Mouse (Mus musculus) layer of hippocampus, adult 18-20 months (tissue): Measurements from ENCODE around the gene Depdc1b. TPM values are rescaled to one million over a fixed set of nuclear protein-coding genes. Genes with fewer than 3 reads are reported as not detected.
A peak's percentile ranks its signal among the peaks of the same experiment; 100 is the strongest.

Experiments used
- DNase-seq, 2 experiments: peaks; one replicate each; pipeline ENCODE4 v3.0.0; 2022; ENCODE audit warnings: low spot score in 2 of 2
- long read RNA-seq: library from polyadenylated mRNA; stranded (forward); transcript quantifications from one replicate; pipeline ENCODE4 v2.0.0, GENCODE M21; 2021
- total RNA-seq, 2 experiments: library from RNA; stranded (reverse); gene quantifications; 2 replicates each; pipeline ENCODE4 v1.2.3; 2021

Gene Depdc1b
- under 1 TPM; 0.32 to 0.58 TPM for total RNA-seq
- long read RNA-seq, result 0 reads

DNA sequence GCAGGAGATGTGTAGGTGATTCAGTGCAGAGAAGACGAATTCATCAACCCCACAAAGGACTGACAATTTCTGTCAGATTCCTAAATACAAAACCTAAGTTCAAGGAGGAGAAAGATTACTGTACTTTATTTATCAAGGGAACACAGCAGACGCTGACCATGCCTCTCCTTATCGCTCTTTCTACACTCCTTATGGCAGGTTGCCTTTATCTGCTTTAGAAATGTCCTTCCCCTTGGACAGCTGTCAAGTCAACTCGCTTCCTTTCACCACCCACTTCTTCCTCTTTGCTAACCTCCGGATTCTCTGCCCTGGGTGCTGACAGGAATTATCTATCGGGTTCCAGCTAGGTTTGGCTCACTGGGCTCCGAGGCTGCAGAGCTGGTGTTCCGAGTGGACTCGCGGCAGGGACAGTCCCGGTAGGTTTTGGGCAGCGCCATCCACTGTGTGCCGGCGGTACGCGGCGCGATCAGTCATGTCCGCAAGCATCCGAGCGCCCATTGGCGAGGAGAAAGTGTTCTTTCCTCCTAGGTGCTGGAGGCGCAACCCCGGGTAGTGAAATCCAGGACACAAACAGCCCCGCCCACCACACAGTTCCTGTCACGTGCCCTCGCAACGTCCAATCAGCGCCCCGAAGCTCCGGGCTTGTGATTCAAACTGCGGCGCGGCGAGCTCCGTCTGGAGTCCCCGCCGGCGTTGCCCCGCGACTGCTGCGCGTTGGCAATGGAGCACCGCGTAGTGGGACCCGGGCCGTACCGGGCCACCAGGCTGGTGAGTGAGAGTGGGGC, at the start of gene Depdc1b:
Depdc1b (plus strand) TSS at position 631 of the 785 bp plus-strand sequence.
- DNase-seq, result peak; percentile 87 to 96

DNA sequence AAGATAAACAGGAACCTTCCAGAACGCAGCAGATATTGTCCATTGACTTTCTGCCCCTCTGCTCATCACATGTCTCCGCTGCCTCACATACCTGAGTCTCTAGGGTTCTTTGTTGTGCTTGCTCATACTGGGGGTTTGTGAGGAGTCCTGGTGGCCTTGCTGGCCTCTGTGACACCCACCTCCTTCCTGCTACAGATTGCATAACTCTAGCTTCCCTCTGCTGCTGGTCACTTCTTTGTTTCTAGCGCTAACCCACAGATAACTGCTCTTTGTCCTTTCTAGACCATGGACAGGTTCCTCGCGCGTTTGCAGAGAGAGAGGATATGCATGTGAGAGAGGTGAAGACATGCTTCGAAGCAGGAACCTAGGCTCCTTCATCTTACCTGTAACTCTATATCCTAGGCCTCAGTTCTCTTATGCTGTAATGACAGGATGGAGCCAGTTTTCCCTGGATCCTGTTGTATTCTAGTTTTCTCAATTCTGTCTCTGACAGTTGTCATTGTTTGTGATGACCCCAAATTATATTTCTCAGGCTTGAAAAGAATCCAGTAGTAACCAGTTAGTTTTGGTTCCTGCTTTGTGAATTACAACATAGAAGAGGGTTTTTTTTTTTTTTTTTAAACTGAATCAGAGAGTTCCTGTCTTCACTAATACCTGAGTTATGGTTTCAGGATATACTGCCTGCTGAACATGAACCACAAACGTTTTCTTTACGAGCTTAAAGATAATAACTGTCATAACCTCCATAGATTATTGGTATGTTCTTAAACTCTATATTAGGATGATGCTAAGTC, 48.1 kb upstream of the Depdc1b start:
- no peak for DNase-seq

DNA sequence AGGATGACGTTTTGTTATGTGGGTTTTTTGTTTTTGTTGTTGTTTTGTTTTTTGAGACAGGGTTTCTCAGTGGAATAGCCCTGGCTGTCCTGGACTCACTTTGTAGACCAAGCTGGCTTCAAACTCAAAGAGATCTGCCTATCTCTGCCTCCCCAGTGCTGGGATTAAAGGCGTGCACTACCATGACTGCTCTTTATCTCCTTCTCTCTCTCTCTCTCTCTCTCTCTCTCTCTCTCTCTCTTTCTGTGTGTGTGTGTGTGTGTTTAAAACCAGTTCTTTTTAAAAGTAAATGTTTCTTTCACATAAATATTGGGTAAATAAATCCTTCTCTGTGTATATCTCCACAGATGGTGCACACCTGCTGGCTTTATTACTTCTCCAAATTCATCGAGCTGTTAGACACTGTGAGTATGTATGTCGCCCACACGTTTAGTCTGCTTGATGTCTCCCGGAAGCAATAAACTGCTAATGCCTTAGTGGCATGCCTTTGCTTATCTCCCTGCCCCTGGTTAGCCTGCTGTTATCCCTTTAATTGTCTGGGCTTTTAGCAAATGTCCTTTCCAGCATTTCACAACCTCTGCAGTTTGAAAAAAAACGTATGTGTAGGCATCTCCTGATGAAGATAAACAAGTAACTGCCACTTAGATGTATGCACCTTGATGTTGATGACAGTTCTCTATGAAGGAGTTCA, 44.5 kb upstream of the Depdc1b start:
- DNase-seq, result no peak

DNA sequence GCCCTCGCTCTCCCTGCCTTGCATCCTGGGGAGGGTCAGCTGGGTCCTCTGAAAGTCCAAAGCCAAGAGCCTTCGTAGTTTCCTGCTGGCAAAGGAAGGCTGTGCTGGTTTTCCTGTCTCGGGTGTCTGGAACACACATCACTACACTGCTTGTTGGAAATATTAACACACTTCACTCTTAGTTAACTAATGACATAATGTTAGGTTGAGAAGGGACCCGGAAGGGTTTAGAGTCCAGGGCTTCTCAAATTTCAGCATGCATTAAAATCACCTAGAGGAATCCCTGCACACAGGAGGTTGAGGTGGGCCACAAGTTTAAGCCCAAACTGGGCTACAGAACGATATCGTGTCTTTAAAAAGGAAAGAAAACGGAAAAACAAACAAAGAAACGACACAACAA, 43.8 kb upstream of the Depdc1b start:
- no peak for DNase-seq

DNA sequence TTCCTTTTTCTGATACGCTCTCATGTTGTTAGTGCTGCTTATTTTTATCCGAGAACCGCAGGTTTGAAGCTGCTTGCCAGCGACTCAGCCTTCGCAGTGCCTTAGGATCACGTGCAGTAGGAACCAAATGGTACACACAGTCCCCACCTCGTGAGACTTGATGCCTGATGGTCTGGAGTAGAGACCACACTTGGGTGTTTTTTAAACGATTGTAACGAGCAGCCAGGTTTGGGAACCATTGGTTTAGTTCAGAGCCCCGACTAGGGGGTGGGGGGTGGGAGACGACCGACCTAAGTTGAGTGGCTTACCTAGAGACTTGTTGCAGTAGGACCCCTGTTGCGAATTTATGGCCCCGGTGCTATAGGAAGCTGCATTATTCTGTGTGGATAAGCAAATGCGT, 43.1 kb upstream of the Depdc1b start:
- no peak for DNase-seq

DNA sequence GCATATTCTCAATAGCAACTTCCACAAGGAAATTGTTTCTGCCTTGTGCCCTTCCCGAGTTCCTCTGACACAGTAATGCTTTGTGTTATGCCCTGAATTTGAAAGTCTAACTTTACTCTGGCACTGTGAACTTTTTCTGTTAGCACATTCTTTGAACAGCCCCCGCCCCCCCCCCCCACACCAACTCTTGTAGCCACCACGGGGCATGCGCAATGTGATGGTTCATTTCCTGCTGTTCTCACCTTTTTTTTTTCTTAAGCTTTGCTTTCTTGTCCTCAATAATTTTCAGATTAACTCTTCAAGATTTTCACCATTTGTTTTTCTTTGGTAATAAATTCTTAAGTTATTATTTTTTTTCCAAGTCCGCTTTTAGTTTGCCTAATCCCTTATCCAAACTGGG, 42.7 kb upstream of the Depdc1b start:
- DNase-seq, result no peak

DNA sequence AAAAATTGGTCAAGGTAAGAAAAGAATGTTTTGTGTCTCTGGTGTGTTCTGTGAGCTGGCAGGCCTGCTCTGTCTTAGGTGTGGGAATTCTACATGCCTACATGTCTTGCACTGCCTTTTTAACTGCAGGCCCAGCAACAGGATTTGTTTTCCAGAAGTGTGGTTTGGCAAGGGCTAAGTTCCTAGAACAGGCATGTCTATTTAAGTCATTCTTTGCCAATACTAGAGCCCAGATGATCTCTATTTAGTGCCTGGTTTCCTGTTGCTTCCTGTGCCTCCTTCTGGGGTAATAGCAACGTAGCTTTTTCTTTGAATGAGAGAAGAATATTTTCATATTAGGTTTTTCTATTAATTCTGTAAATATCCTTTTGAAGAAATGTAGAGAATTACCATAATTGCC, 39.6 kb upstream of the Depdc1b start:
- DNase-seq, result no peak

DNA sequence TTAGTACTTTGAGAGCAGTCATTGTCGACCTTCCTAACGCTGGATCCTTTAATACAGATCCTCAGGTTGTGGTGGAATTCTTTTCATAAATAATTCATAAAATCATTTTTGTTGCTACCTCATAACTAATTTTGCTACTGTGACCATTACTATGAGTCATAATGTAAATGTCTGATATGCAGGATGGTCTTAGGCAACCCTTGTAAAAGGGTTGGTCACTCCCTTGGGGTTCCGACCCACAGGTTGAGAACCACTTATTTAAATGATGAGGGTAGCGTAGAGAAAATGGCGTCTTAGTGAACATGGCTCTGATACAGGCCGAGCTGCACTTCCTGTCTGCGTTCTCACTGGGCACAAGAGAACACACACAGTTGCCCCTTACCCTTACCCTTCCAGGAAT, 38.8 kb upstream of the Depdc1b start:
- DNase-seq, result no peak

DNA sequence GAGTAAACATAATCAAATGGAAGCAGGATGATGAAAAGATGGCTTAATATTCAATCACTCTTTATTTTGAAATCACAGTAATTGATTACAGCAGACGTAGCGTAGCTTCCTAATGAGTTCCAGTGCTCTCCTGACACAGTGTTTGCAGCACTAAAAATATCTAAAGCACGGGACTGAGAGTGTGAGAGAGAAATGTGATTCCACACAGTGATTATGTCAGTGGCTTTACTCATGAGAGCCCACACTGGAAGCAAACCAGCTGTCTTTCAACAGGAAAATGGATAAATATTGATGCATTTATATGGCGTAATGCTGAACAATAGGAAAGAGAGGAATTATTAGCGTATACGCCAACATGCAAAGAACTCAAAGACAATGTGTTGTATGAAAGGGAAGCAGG, 37.5 kb upstream of the Depdc1b start:
- DNase-seq, result no peak

DNA sequence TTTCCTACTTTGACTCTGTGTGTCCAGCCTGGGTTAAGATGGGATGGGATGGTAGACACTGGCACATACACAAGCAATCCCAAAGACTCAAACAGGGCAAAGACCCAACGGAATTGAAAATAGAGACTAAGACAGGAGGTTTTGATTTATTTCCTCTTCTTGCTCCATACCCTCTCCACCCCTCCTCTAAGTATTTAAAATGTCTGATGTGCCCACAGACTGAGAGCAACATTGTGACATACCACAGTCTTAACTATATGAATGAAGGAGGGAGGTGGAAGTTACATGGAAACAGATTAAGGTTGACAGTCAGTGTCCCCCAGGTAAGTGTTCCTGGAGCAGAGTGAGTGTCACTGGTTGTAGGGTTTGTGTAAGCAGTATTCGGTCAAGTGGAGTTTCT, 31.8 kb upstream of the Depdc1b start:
- DNase-seq, result no peak

DNA sequence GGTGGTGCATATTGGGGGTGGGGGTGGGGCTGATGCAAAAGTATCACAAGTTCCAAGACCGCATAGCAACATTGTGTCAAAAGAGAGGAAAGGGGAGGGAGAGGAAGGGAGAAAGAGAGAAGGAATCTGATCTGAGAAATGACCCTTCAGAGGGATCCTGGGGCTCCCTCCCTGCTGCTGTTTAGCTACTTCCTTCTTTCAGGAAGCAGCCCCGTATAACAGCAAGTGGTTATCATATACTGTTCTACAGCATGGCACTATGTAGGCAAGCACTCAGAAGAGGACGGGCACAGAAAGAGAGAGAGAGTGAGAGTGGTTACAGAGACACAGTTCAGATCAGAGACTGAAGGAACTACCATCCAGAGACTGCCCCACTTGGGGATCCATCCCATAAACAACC, 28.2 kb upstream of the Depdc1b start:
- no peak for DNase-seq

DNA sequence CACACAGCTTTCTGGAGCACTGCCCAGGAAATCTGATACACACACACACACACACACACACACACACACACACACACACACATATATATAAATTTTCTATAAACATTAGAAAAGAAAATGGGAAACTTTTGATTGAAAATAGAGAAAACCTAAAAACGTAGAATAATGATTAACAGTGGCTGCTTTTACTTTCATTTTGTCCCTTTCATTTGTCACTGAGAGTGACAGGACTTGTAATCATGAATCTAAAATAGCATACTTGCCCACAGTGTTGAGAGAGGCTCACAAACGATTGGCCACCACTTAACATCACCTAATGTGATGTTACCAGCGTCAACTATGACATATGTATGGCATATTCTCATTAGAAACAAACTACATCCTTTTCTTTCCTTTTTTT, 26.7 kb upstream of the Depdc1b start:
- DNase-seq, result no peak

DNA sequence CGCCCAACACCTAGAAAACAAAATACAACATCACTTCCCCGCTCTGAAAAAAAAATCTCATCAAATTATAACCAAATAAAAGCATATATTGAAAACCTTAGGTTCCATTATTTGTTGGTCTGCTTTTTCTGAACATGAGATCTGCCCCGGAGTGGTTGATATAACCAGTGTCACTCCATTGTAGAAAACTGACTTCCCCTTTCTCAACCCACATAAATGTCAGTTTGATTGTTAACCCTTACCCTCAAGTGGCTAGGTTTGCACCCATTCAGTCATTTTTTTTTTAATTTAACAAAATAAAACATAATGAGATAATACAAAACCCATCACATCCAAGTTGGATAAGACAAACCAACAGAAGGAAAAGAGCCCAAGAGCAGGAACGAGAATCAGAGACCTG, 25.8 kb upstream of the Depdc1b start:
- no peak for DNase-seq

DNA sequence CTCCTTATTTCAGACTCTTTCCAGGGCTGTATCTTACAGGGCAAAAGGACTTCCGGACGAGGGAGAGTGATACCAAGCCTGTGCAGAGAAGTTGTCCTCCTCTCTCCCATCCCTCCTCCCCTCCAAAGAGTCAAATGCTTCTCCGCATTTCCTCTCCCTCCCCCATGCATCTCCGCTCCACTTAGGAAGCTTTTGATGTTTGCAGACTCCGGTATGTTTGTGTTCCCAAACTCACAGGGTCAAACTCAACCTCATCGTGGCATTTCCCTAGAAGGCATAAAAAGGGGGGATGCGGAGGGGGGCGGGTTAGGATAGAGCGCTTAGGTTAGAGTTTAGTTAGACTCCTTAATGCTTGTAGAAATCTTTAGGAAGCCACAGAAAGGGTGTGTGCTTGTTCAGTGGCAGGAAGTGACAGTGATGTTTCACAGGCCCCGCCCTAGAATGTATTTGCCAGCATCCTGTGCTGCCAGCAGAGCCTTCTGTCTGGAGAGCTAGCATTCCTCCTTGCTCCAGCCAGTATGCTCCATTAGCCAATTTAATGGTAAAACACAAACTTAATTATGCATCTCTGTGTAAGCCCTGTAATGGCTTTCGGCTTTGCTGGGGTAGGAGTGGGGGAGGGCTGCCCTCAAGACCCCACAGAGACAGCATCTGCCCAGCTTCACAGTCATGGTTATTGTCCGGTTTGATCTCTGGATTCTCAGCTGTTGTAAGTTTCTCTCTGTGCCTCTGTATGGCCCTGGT, 18.6 kb upstream of the Depdc1b start:
- DNase-seq, result peak in 1 of 2 experiments; percentile 36

DNA sequence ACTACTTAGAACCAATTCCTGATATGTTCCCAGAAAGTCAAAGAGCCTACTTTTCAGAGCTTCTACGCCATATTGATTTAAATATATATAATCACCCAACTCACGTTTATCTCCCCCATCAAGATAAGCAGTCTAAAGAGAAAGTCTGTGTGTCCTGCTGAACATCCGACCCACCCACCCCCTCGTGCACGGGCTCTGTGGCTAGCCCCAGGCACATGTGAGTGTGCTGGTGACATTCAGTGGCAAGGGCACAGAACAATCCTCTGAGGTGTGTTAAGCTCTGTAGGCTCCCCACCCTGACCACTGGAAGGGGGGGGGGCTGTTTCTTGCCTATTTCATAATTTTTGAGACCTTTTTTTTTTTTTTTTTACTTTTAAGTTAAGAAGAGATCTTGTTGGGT, 17.9 kb upstream of the Depdc1b start:
- no peak for DNase-seq

DNA sequence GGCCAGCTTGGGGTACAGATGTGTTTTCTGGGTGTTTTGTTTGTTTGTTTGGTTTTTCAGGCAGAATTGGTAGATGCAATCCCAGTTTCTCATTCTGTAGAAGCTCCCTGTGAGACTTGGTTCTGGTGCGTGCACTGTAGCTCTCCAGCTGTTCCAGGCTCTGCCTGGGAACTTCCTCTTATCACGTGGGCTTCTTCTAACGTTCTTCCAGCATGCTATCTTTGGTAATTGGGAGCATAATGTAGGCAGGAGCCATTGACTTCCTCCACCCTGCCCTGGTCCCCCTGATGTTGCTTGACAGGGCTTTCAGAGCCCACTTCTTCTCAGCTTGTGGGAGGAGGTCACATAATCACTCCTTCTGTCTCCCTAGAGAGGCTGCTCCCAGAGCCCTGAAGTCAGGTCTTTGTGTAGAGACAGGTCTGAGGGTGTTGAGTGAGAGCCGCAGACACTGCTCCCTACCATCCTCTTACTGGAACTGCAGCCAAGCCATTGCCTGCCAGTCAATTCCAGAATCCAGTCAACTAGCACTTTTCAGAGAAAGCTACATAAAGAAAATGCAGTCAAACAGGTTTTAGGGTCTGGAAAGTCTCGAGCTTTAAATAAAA, 15.7 kb upstream of the Depdc1b start:
- no peak for DNase-seq

DNA sequence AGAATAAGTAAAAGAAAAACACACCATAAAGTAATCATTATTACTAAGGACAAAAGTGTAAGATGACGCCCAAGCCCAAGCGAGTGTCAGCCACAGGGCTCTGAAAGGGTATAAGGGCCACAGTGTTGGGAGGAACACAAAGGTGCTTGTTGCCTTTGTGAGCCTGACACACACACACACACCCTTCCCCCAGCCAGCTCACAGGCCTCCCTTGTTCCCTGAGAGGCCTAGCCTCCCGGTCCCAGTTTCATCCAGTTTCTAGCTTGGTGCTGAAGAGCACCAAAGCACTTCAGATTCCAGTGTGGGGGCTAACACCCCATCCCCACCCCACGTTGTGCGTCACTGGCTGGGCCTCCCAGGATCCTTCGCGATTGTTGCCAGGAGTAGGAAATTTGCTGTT, 14.7 kb upstream of the Depdc1b start:
- peak in 1 of 2 experiments; percentile 38 for DNase-seq

DNA sequence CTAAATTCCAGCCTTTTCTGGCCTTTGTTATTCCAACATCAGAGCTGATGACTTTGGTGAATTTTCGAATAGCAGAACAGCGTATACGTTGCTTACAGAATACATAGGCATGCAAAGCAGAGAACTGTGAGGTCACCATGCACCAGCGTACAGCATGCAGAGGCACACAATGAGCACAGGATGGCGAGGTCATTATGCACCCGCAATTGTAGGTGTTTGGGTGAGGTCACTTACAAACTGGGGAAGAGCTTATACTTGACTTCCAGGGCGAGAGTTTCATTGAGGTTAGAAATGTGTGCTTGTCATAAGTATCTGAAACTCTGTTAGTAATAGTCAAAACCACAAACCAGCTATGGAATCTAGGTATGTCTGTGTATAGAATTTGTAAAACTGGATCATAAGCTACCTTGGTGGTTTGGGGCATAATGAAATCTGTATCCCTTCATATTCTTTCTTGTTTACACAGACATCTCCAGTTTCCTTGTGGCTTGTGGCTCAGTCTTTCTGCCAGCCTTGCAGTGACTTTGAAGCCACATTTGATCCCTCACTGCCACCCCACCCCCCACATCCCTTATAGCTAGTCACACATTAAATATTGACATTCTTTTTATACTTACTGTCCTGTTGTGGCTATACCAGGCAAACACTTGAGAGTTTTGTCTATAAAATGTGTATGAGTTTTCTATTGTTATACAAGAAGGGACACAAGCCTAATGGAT, 13.0 kb upstream of the Depdc1b start:
- DNase-seq, result no peak

DNA sequence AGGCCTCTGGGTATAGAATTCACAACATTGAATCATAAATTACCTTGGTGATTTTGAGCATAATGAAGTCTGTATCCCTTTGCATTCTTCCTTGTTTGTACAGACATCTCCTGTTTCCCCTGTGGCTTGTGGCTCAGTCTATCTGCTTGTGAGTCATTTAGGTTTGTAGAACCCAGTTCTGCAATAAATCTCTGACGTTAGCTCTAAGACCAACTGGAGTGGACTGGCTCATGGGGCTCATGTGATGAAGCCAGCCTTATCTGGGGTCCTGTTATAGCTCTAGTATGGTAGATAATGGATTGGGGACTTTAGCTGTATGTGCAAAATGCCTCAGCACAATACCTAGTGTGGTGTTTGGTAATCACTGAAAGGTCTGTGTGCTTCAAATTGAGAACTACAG, 12.3 kb upstream of the Depdc1b start:
- no peak for DNase-seq

DNA sequence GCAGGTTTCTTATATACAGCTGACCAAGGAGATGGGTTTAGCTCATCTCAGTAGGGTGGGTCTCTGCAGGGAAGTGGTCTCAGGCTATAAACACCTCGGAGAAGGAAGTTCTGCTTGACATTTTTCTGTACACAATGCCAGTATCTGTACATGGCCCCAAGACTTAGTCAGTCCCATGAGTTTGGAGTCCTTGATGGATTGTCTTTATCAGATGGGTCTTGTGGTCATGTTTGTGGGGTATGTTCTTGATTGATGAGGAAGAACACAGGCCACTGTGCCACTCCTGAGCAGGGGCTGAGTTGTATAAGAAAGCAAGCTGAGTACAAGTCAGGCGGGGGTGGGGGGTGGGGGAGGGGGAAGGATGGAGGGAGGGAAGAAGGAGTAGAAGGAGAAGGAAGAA, 11.5 kb upstream of the Depdc1b start:
- no peak for DNase-seq
